Mouse (Mus musculus) lung, embryonic 15.5 days (tissue): ENCODE results near the gene Sema5a. TPM values are rescaled to one million over a fixed set of nuclear protein-coding genes. Genes with fewer than 3 reads are reported as not detected.
"Not testable (repeated sequence)": the region's sequence is repeated elsewhere in the genome, so short reads cannot be mapped to it uniquely, and the experiment has no call there.

Experiments used
- ATAC-seq: fragments of 200-750 bp; cut with Nextera tagmentation; 2 replicates; pipeline ENCODE4 v1.8.0; 2017; ENCODE audit warnings: moderate number of reproducible peaks, borderline replicate concordance; ENCODE audit not compliant: low FRiP score, low TSS enrichment; ENCODE audit errors: extremely low read depth
- H3K27ac ChIP-seq: fragments of 300-500 bp; sonication (generic); 2 replicates; pipeline ENCODE4 v1.5.1; 2015; ENCODE audit warnings: moderate library complexity, mild to moderate bottlenecking, inconsistent platforms
- H3K27me3 ChIP-seq: fragments of 300-500 bp; sonication (generic); 2 replicates; pipeline ENCODE4 v1.6.1; 2015; ENCODE audit warnings: inconsistent platforms
- H3K36me3 ChIP-seq: fragments of 300-500 bp; sonication (generic); 2 replicates; pipeline ENCODE4 v1.6.1; 2015; ENCODE audit warnings: inconsistent platforms
- H3K4me1 ChIP-seq: fragments of 300-500 bp; sonication (generic); 2 replicates; pipeline ENCODE4 v1.6.1; 2015; ENCODE audit warnings: inconsistent platforms
- H3K4me2 ChIP-seq: fragments of 300-500 bp; sonication (generic); 2 replicates; pipeline ENCODE4 v1.6.1; 2015; ENCODE audit warnings: inconsistent platforms, mild to moderate bottlenecking, moderate library complexity
- H3K4me3 ChIP-seq: fragments of 300-500 bp; sonication (generic); 2 replicates; pipeline ENCODE4 v1.5.1; 2015; ENCODE audit warnings: mild to moderate bottlenecking, inconsistent platforms
- H3K9ac ChIP-seq: fragments of 300-500 bp; sonication (generic); 2 replicates; pipeline ENCODE4 v1.6.1; 2015; ENCODE audit warnings: inconsistent platforms
- H3K9me3 ChIP-seq: fragments of 300-500 bp; sonication (generic); 2 replicates; pipeline ENCODE4 v1.6.1; 2016; ENCODE audit warnings: inconsistent platforms
- WGBS: fragments of 180-500 bp; shearing (Covaris S2); methylation state at CpG from one replicate; pipeline ENCODE4 v1.1.7; 2015; 5-methylcytosine and 5-hydroxymethylcytosine counted together
- polyA plus RNA-seq: library from polyadenylated mRNA; unstranded; fragments of >200 nt; fragmentation: Nextera tagmentation; extraction: Ambion mirVana; gene quantifications from 2 replicates; pipeline ENCODE4 v1.2.1, GENCODE M21; 2015

The Sema5a gene
- polyA plus RNA-seq, 1 experiment from 2014 or later, result 13.4 TPM

- not testable (repeated sequence) for H3K4me3 ChIP-seq, H3K27ac ChIP-seq, H3K9ac ChIP-seq, H3K36me3 ChIP-seq, H3K27me3 ChIP-seq, H3K4me1 ChIP-seq, H3K9me3 ChIP-seq
- peak; percentile 55; the same call in 1 of the 2 replicates for ATAC-seq
- H3K4me2 ChIP-seq, result peak overlapping the region; percentile 13; the same call in 1 of the 2 replicates
- 10% methylated on average over 8 of the region's 8 CpGs for WGBS
Measured at GRCm38 (mm10) chr15:32232666-32233141, 11.9 kb upstream of the Sema5a start.

GRCm38 (mm10) chr15:32233451-32233850 is 11.2 kb upstream of the Sema5a start:
- ATAC-seq, result no peak
- Histone ChIP-seq H3K4me3 (no peak overlapping the region), H3K4me1 (peaks cover 7% of the 10 kb centered on the region), H3K4me2 (no peak overlapping the region), H3K27ac (no peak overlapping the region), H3K36me3 (no peaks in the 10 kb centered on the region), H3K9me3 (no peaks in the 10 kb centered on the region), H3K27me3 (no peaks in the 10 kb centered on the region), H3K9ac (no peak overlapping the region)
- WGBS, result 91% methylated on average over 1 of the region's 1 CpGs

DNA sequence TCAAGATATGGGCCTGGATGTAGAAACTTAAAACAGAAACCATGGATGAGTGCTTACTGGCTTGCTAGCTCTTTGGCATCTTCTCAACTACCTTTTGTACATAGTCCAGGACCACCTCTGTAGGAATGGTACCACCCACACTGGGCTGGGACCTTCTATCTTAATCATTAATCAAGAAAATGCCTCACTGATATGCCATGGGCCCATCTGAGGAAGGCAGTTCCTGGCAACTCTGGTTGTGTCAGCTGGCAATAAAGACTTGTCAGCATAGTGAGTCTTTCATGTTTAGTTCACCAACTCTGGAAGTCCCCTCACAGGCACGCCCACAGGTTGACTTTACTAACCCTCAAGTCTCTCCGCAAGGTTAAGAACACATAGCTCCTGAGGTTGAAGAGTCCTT is 5.5 kb upstream of the Sema5a start:
- no peaks in the 10 kb centered on the region for H3K27me3 ChIP-seq

DNA sequence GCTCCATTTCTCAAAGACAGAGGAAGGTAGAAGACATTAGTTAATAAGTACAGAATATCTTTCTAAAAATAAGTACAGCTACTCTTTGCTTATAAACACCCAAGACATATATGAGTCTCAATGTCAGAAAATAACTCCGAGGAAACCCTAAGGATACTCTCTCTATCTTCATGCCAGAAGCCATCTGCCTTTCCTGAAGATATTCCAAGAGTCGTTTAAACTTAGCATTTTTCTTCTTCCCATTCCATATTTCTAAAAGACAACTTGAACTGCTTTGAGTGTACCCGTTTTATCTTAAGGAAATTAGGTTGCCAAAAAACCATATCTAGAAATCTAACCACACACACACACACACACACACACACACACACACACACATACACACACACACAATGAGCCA is 4.5 kb upstream of the Sema5a start:
- H3K27me3 ChIP-seq, result no peaks in the 10 kb centered on the region
- H3K36me3 ChIP-seq, result peaks cover 10% of the 10 kb centered on the region
- no peak overlapping the region for H3K9ac ChIP-seq
- H3K4me3 ChIP-seq, result no peak overlapping the region
- peaks cover 12% of the 10 kb centered on the region; the same call in 1 of the 2 replicates for H3K4me1 ChIP-seq
- 69% methylated on average over 3 of the region's 3 CpGs for WGBS
- no peak for ATAC-seq
- H3K27ac ChIP-seq, result no peak overlapping the region
- H3K9me3 ChIP-seq, result no peaks in the 10 kb centered on the region
- no peak overlapping the region for H3K4me2 ChIP-seq

More for the DNA sequence above, 5.5 kb upstream of the Sema5a start:
- 79% methylated on average over 2 of the region's 2 CpGs for WGBS
- Histone ChIP-seq H3K4me3 (no peak overlapping the region), H3K27ac (no peak overlapping the region), H3K4me1 (peaks cover 12% of the 10 kb centered on the region; the same call in 1 of the 2 replicates), H3K9ac (no peak overlapping the region), H3K9me3 (no peaks in the 10 kb centered on the region), H3K36me3 (peaks cover 10% of the 10 kb centered on the region), H3K4me2 (no peak overlapping the region)
- ATAC-seq, result no peak

DNA sequence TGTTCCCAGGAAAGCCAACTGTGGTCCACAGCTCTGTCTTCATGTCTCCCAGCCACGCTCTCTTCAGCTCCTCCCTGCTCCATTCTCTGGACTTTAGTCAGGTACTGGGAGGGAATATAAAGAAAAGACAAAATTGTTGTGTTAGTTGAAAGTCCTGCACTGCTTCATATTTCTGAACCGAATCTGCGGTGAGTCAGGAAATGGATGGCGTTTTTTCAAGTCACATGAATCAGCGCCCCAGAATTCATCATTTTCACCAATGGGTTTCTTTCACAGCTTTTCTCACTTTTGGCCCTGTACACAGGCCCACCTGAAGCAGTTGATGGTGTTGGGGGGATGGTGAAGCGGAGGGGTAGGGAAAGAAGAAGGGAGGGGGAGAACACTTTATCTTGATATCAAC is 2.9 kb upstream of the Sema5a start:
- no peak for ATAC-seq
- peaks cover 10% of the 10 kb centered on the region for H3K36me3 ChIP-seq
- H3K9ac ChIP-seq, result no peak overlapping the region
- no peaks in the 10 kb centered on the region for H3K27me3 ChIP-seq
- WGBS, result 84% methylated on average over 6 of the region's 6 CpGs
- no peak overlapping the region for H3K27ac ChIP-seq
- no peaks in the 10 kb centered on the region for H3K9me3 ChIP-seq
- peak overlapping the region; percentile 97; the same call in 1 of the 2 replicates for H3K4me2 ChIP-seq
- H3K4me3 ChIP-seq, result no peak overlapping the region
- peaks cover 12% of the 10 kb centered on the region for H3K4me1 ChIP-seq

DNA sequence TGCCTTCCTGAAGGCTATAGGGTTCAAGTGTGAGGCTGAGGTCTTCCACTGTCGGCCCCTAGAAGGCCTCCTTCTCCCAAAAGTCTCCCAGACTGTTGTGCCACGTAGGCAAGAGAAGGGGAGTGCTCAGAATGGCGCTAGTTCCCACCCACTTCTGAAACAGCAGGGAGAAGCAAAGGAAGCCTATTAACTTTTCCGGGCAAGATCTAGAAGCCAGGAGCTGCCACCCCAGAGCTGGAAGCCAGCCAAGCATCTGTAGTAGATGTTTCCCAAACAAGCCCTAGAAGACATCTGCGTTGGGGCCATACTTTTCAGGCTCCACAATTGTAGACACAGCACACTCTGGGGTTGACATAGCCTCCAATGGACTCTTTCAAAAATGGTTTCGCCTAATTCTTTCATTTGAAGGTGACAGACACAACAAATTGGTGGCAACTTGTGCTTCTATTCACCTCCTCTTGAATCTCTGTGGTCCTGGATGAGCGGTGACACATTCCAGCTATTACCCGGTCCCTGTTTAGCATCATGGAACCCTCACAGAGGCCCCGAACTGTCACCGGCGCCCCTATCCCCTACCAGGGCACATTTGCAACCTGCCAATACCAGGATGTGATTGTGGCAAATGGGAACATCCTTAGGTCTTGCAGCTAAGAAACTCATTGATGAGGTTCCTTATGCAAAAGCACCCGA is 1.4 kb upstream of the Sema5a start:
- Histone ChIP-seq H3K4me2 (peak overlapping the region; percentile 97), H3K4me3 (peak overlapping the region; percentile 62), H3K27ac (peak overlapping the region; percentile 88), H3K27me3 (no peaks in the 10 kb centered on the region), H3K9ac (peak overlapping the region; percentile 65), H3K9me3 (no peaks in the 10 kb centered on the region), H3K4me1 (peaks cover 16% of the 10 kb centered on the region), H3K36me3 (peaks cover 10% of the 10 kb centered on the region)
- peak; percentile 5; the same call in 1 of the 2 replicates for ATAC-seq
- 39% methylated on average over 12 of the region's 12 CpGs for WGBS

GRCm38 (mm10) chr15:32243824-32244223 is 786 bp upstream of the Sema5a start:
- Histone ChIP-seq H3K9me3 (no peaks in the 10 kb centered on the region), H3K4me3 (peak overlapping the region; percentile 62), H3K27me3 (no peaks in the 10 kb centered on the region), H3K4me1 (peaks cover 16% of the 10 kb centered on the region), H3K9ac (peak overlapping the region; percentile 65), H3K4me2 (peak overlapping the region; percentile 97), H3K36me3 (peaks cover 10% of the 10 kb centered on the region), H3K27ac (peak overlapping the region; percentile 88)
- no peak for ATAC-seq
- 22% methylated on average over 7 of the region's 7 CpGs for WGBS

GRCm38 (mm10) chr15:32244956-32245836 is 586 bp downstream of the Sema5a start:
- Histone ChIP-seq H3K9ac (peak overlapping the region; percentile 72), H3K4me1 (peaks cover 16% of the 10 kb centered on the region), H3K36me3 (peaks cover 10% of the 10 kb centered on the region), H3K9me3 (no peaks in the 10 kb centered on the region), H3K4me2 (peak overlapping the region; percentile 97), H3K4me3 (peak overlapping the region; percentile 62), H3K27me3 (no peaks in the 10 kb centered on the region), H3K27ac (peak overlapping the region; percentile 67)
- peak; percentile 60 for ATAC-seq
- WGBS, result under 1% methylated on average over 52 of the region's 52 CpGs

- H3K27me3 ChIP-seq, result no peaks in the 10 kb centered on the region
- H3K9me3 ChIP-seq, result no peaks in the 10 kb centered on the region
- H3K36me3 ChIP-seq, result peaks cover 4% of the 10 kb centered on the region; the same call in 1 of the 2 replicates
- H3K4me1 ChIP-seq, result peaks cover 16% of the 10 kb centered on the region
- ATAC-seq, result no peak
- H3K9ac ChIP-seq, result peak overlapping the region; percentile 72
- H3K4me3 ChIP-seq, result peak overlapping the region; percentile 62
- H3K4me2 ChIP-seq, result peak overlapping the region; percentile 97
- 0 out of 2 replicates have a peak overlapping the region, but pooled peaks have one; percentile 3 for H3K27ac ChIP-seq
- under 1% methylated on average over 47 of the region's 47 CpGs for WGBS
Measured at GRCm38 (mm10) chr15:32245837-32246670, 1.4 kb downstream of the Sema5a start.

DNA sequence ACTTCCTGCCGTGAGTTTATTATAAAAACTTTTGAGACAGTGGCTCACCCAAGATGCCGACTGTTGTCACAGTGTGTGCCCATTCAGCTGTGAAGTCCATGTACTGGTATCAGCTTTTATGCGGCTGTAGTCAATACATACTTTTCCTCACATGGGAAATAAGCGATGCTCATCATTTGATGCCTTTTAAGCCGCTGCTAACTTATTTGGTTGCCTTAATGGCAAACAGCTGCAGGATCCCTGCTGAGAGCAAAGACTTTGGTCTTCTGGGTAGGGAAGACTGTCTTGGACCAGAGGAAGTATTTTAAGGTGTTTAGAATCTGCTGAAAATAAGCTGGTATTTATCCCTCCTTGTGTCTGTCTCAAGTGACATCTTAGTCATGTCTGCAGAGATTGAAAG is 2.7 kb downstream of the Sema5a start:
- H3K4me2 ChIP-seq, result peak overlapping the region; percentile 97
- no peaks in the 10 kb centered on the region for H3K9me3 ChIP-seq
- no peak overlapping the region; the same call in 1 of the 2 replicates for H3K27ac ChIP-seq
- no peak for ATAC-seq
- peak overlapping the region; percentile 62 for H3K4me3 ChIP-seq
- no peaks in the 10 kb centered on the region for H3K27me3 ChIP-seq
- H3K36me3 ChIP-seq, result no peaks in the 10 kb centered on the region
- H3K4me1 ChIP-seq, result peaks cover 11% of the 10 kb centered on the region
- WGBS, result 43% methylated on average over 5 of the region's 5 CpGs
- H3K9ac ChIP-seq, result no peak overlapping the region

- Histone ChIP-seq H3K4me2 (no peak overlapping the region), H3K9me3 (no peaks in the 10 kb centered on the region; the same call in 1 of the 2 replicates), H3K4me3 (no peak overlapping the region), H3K27me3 (no peaks in the 10 kb centered on the region), H3K4me1 (peaks cover 13% of the 10 kb centered on the region; the same call in 1 of the 2 replicates), H3K9ac (no peak overlapping the region), H3K36me3 (0 out of 2 replicates have a peak, but pooled peaks cover 4% of the 10 kb centered on the region), H3K27ac (no peak overlapping the region)
- ATAC-seq, result no peak
- 77% methylated on average over 2 of the region's 2 CpGs for WGBS
Measured at GRCm38 (mm10) chr15:32254806-32255205, 10.2 kb downstream of the Sema5a start.
